Mouse (Mus musculus): ENCODE results near the gene Gmeb1.
A peak's percentile ranks its signal among the peaks of the same experiment; 100 is the strongest.
"Not testable (repeated sequence)": the region's sequence is repeated elsewhere in the genome, so short reads cannot be mapped to it uniquely, and the experiment has no call there.

Gene Gmeb1

DNA sequence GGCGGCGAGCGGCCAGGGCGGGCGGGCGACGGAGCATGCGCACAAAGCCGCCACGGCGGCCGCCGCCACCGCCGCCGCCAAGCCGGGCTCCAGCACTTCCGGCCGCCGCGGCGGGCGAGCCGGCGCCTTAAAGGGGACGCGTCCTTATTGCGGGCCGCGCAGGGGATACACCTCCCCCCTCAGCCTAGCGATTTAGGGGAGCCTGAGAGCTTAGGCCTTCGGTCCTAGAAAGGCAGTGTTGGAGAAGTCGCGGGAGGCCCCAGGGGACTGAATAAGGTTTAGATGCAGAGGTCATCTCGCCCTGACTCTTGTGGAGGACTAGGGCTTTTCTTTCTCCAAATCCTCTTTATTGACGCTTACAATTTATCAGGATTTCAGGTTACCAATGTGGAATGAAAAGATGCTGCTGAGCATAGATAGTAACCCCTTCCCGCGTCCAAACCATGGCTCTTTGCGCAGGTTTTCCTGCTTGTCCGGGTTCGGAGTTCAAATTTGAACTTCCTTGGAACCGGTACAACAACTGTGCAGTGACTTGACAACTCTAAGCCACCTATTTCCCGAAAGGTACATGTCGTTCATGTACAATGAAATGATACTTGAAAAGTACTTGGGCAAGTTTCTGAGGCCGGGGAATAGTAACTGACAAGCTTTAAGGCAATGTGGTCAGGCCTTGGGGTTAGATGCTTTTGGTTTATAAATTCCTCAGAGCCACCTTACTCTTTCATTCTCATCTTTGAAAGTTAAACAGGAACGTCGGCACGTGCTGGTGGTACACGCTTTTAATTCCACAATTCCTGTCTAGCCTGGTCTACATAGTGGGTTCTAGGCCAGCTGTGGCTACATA, at the start of gene Gmeb1:
Gene Gmeb1, minus strand, starts transcription at position 89 of the 844 bp plus-strand sequence.
- peak; percentile 63 to 64 for DNase-seq (ENCODE audit: low spot score in 2 of 2)

DNA sequence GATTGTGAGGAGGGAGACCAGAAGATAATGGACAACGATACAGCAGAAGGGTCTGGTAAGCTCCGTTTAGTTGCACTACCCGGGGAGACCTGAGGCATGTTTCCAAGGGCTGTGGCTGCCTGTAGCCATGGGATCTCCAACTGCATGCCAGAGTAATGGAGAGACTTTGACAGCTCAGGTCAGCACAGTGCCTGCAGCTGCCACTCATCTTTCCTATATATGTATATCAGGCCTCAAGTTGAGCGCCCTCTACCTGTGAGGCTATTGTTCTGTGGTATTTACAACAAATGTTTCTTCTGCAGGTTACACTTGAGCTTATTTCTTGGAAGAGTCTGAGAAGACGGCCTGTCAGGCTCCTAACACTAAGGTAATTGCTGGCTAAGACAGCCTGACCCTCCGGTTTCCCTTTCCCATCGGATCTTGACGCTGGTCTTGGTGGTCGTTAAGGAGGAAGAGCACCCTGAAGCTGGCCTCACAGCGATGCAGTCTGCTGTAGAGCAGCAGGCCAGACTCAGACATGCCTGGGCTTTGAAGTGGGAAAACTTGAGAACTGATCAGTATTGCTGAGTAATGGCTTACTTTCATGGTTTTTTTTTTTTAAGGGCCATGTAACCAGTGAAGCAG, 48.6 kb upstream of the Gmeb1 start:
- peak; percentile 47 to 69 for DNase-seq (ENCODE audit: low spot score in 2 of 2)

DNA sequence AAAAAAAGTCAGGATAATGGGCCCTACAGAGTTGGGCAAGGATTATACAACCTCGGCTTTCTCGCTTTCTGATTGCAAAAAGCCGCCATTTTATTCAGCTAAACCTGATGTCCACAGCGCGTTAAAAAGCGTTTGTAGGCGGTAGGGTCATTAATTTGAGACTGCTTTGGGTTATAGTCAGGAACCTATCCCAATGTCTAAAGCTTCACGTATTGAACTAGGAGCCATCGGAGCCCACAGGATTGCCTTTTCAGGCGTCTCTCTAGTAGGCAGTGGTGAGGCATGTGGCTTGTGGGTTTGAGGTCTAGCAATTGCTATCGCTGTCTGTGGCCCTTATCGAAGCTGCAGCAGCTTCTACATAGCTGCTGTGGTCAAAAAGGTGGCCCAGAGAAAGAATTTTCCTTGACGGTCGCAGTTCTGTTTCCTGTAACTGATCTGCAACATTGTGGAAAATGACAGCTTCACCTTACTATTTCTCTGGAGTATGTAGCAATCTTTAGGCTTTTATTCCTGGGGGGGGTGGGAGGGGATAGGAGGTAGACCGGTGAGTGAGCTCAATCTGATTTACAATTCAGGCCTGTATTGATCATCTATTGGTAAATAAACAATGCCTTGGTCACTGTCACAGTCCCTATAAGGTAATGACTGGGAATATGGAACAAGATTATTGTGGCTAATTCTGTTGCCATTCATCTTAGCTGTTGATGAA, 47.9 kb upstream of the Gmeb1 start:
- DNase-seq (ENCODE audit: low spot score in 2 of 2): peak; percentile 52 to 64

DNA sequence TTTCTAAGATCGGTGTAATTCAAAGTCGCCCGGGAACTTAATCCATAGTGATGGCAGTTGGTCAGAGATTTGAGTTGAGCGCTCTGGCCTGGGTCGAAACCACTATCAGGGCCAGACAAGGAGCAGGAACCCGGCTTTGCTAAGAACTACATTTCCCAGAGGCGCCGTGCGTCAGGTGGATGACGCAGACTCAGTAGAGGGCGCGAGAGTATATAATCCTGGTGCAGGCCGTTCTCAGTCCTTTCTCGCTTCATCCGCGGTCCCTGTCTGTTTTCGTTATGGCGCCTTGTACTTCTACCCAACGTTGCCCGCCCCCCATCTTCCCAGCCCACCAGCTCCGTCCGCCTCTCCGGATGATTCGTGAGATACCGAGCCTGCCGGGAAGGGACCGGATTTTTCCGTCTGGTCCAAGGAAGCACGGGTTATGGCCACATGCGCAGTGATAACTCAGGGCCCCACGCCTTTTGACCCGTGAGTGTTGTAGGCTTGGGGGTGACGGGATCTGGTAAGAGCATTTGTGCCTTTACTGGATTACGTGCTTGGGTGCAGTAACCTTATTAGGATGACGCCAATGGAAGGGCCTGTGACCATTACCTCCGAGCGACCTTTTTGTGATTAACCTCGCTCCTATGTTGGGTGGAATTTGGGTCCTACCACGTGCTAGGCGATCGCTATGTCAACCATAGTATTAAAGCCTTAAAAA, 47.2 kb upstream of the Gmeb1 start:
- DNase-seq (ENCODE audit: low spot score in 2 of 2): peak; percentile 84 to 88

DNA sequence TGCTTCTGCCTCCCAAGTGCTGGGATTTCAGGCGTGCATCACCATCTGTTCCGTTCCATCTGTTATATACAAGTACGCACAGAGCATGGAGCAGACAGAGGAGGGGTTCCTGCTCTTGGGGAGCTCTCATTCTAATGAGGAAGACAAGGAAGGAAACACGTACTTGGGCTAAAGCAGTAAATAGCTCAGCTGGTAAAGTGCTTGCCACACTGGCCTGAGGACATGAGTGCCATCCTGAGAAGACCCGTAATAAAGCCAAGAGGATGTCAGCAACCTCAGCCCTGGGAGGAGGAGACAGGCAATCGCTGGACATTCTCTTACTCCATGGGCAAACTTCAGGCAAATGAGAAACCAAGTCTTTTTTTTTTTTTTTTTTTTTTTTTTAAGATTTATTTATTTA, 44.6 kb upstream of the Gmeb1 start:
- no peak for DNase-seq (ENCODE audit: low spot score in 2 of 2)

DNA sequence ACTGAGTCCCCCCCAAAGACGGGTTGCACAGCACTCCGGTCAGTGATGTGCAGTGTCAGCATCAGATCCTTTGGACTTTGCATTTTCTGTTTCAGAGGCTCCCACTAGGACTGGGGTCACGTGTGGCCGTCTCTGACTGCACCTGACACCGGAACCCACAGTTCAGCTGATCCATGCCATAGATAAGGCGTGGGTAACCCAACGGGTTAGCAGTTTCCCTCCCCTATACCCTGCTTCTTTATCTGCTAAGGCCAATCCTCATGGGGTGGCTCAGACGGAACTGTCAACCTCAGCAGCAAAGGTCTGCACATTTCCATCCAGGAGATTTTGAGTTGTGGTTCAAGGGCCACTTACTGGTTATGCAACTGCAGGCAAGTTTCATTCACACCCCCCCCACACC, 43.9 kb upstream of the Gmeb1 start:
- no peak for DNase-seq (ENCODE audit: low spot score in 2 of 2)

DNA sequence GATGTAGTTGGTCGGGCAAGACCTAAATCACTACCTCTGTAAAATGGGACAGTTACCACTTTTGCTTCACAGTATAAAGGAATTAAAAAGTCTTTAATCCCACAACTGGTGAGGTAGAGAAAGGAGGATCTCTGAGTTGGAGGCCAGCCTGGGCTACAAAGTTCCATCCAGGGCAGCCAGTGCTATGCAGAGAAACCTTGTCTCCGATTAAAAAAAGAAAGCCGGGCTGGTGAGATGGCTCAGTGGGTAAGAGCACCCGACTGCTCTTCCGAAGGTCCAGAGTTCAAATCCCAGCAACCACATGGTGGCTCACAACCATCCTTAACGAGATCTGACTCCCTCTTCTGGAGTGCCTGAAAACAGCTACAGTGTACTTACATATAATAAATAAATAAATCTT, 42.1 kb upstream of the Gmeb1 start:
- not testable (repeated sequence) for DNase-seq (ENCODE audit: low spot score in 2 of 2)

DNA sequence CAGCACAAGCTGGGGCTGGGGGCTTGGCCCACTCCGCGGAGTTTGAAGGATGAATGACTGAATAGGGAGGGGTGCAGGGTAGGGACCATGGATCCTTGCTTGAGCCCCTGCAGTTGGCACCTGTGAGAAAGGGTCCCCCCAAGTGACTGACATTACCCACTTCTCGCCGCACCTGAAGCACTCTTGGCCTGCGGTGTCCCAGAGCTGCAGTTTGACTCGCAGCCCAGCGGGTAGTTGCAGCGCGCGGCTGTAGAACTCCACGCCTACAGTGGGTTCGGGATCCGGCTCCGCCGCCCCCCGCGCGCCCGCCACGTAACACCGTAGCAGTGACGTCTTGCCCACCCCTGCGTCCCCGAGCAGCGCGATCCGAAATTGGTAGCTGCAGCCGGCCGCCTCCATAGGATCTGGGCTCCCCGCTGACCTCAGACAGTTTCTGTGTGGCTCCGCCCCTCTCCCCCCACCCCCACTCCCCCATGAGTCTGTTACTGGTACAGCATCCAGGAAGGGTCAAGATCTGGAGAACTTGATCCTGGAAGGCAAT, 41.6 kb upstream of the Gmeb1 start, which contains the start of gene Rab42:
Gene Rab42, minus strand, starts transcription at position 447 of the 541 bp plus-strand sequence.
- peak; percentile 36 to 48 for DNase-seq (ENCODE audit: low spot score in 2 of 2)

DNA sequence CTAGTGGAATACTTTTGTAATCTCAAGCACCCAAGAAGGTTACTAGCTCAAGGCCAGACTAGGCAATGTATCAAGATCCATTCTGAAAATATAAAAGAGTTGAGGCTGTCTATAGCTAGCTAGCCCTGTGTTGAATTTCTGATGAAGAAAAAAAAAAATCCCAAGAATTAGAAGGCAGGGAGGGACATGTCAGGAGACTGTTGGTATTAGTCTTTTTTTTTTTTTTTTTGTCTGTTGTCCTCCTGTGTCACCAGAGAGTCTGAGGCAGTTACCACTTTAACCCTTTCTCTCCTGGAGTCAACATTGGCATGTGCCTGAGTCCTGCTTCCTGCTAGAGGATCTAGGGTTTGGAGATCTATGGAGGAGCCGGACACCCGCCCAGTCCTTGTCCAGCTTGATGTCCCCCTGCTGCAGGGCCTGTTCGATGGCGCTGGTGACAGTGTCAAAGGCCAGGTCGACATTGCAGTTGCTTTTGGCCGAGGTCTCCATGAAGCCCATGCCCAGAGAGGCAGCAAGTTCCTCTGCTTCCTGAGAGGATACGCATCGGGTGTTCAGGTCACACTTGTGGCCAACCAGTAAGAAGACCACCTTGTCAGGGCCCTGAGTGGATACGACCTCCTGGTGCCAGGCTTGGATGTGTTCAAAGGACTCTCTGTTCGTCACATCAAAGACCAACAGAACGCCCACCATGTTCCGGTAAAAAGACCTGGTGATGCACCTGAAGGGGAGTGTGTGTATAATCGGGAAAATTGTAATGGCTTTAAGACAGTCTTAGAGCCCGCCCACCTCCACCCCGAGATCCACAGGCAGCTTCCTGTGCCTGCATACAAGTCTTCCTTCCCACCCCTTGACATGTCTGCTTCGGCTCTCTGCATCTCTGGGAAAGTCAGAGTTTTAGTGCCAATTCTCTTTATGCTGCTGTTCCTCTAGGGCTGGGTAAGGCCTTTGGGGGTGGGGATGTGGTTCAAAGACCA, 40.9 kb upstream of the Gmeb1 start:
- DNase-seq (ENCODE audit: low spot score in 2 of 2): no peak

DNA sequence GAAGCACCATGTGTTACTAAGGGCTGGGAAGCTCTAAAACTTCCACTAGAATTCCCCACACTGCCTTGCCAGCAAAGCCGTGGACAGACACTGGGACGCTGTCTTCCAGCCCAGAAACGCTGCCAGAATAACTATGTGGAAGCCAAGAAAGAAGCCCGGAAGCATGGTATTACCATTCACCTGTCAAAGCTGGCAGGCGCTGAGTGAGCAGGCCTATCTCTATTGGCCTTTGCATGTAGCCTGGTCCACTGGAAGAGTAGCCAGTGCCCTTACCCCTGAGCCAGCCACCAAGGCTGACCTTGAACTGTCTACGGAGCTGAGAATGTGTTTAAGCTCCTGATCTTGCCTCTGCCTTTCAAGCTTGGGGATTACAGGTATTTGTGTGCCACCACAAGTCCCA, 40.1 kb upstream of the Gmeb1 start:
- no peak for DNase-seq (ENCODE audit: low spot score in 2 of 2)

DNA sequence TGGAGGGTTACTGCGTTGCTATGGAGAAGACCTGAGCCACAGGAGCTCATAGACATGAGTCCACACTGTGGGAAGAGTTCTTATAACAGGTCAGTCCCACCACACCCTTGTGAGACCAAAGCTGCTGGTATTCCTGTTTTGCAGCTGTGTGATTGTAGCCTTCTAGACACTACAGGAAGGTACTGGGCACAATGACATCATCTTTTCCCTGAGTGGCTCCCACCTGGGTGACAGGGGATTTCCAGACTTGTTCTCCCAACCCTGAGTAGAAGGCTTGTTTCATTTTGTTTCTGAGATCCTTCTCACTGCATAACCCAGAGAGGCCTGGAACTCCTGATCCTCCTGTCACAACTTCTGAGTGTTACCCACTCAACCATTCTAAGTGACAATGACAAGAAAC, 38.4 kb upstream of the Gmeb1 start:
- no peak for DNase-seq (ENCODE audit: low spot score in 2 of 2)

DNA sequence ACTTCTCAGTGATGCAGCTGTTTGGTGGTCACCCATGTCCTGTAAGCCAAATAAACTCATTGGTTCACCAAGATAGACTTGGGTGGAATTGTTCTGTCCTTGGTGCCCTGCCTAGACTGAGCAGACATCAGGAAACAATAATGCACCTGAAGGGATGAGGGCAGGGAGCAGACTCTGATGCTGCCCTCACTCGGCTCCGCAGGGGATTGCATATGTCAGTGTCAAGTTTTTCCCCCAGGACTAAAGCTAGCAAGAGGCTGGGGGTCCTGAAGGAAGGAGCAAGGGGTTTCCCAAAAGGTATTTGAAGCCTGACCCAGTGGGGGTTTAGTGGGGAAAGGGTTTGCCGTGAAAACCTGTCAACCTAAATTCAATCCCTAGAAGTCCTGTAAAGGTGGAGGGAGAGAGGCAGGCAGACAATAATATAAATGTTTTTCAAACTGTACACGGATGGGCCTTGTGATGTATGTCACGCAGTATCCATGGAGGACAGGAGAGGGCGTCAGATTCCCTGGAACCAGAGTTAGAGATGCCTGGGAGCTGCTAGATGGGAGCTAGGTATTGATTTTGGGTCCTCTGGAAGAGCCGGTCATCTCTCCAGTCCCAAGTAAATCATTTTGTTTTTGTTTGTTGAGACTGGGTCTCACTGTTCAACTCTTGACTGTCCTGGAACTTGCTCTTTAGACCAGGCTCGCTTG, 34.4 kb upstream of the Gmeb1 start:
- no peak for DNase-seq (ENCODE audit: low spot score in 2 of 2)

DNA sequence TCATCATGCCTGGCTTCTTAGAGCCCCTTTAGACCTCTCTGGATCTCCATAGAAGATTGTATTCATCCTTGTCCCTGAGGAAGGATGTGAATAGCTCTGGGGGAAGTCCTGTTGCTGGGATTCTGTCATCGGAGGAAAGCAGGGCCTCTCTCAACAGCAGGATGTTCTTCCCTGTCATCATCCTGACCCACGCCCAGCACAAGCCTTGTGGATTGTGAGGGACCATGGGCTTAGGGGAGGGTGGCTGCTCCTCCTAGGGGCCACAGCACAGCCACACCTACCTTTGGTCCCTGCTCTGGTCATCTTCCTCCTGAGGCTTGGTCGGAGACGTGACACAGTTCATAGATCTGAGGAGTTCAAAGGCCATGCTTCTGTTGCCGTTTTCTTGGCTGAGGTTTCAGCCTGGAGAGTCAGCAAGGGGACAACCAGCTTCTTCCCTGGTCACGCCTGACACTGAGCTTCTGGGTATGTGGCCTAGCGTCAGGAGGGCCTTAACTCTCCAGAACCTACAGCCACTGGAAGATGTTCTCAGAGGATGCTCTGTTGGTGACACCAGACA, 32.4 kb upstream of the Gmeb1 start:
- DNase-seq (ENCODE audit: low spot score in 2 of 2): no peak

DNA sequence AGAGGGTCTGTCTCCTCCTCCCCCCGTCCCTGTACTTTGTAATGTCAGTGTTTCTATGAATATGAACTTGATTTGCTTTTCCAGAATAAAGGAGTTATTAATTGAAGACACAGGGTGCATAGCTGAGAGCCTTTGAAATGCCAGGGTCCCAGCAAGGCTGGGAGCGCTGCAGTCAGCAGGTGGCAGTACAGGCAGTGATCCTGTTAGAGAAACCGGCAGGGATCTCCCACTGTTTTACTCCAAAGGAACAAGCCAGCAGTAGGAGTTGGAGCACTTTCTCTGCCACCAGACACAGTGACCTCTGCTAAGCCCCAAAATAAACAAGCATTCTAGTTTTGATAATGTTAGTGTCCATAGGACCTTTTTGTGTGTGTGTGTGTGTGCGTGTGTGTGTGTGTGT, 31.6 kb upstream of the Gmeb1 start:
- DNase-seq (ENCODE audit: low spot score in 2 of 2): no peak

DNA sequence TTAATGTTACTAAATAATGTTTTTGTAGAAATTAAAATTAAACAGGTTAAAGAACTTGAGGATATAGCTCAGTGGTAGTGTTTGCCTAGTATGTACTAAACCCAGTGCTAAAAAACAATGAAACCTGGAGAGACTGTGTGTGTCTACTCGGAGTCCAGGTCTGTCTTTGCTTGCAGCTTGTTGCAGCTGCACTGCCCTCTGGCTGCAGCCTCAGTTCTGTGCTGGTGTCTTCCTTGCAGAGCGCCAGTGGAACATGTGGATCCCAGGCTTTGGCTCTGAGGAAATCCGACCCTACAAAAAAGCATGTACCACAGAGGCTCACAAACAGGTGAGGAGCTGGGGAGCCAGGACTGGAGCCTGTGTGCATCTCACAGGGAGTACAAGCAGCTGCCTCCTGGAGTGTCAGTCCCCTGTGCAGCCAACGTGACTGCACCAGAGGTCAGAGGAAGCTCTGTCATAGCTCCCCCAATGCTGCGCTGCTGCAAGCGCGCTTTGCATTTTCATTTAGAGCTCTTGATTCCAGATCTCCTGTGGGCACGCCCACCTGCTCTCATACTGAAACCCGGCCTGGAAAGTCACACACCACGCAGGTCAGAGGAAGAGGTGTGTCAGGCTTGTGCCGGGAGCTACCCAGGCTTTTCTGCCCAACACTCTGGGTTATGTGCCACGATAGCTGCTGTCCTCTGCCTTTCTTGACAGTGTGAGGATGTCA, 30.4 kb upstream of the Gmeb1 start:
- no peak for DNase-seq (ENCODE audit: low spot score in 2 of 2)

DNA sequence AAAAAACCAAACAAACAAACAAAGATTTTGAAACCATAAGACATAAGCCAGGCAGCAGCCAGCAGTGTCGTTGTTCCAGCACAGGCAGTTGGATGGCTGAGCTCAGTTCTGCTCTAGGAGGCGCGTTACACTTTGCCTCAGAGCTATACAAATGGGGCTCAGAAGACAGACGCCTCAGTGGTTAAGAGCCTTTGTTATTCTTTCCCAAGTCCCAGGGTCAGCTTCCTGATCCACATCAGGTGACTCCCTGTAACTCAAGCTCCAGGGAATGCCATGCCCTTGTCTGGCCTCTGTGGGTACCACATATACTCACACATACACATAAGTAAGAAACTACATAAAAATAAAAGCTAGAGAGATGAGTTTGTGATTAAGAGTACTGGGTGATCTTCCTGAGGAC, 29.7 kb upstream of the Gmeb1 start:
- no peak for DNase-seq (ENCODE audit: low spot score in 2 of 2)

DNA sequence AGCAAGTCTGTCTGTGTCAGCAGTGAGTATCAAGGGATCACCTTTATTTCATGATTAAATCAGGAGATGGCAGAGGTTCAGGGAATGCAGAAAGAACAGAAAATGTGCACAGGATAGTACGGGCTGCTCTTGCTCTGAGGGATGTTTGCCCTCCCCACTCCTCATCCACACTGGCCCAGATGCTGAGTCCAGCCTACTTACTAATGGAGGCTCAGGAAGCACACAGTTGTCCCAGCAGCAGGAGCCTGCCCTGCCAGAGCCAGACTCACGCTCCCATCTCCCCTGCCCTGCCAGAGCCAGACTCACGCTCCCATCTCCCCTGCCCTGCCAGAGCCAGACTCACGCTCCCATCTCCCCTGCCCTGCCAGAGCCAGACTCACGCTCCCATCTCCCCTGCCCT, 27.4 kb upstream of the Gmeb1 start:
- DNase-seq (ENCODE audit: low spot score in 2 of 2): not testable (repeated sequence)

DNA sequence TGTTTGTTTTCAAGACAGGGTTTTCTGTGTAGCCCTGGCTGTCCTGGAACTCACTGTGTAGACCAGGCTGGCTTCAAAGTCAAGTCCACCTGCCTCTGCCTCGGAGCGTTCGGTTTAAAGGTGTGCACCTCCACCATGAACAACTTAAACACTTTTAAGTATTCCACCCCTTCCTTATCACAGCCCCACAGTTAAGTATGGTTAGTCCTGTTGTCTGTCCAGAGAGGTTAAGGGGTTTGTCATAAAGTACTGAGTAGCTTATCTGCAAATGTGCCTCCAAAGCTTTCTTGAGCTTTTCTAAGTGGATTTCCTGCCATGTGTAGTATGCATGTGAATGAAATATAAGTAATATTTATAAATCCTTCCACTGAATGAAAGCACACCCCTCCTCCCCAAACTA, 14.5 kb upstream of the Gmeb1 start:
- no peak for DNase-seq (ENCODE audit: low spot score in 2 of 2)

All from natural killer cell, adult 2 months (primary cell).